Mouse (Mus musculus) urinary bladder, postnatal 10 days (tissue): ENCODE measurements around the gene Ly6g5c.
"Not testable (repeated sequence)": the region's sequence is repeated elsewhere in the genome, so short reads cannot be mapped to it uniquely, and the experiment has no call there.

Source experiments
- DNase-seq: peaks from one replicate; pipeline ENCODE4 v3.0.0; 2022; ENCODE audit warnings: low spot score

The Ly6g5c gene

DNA sequence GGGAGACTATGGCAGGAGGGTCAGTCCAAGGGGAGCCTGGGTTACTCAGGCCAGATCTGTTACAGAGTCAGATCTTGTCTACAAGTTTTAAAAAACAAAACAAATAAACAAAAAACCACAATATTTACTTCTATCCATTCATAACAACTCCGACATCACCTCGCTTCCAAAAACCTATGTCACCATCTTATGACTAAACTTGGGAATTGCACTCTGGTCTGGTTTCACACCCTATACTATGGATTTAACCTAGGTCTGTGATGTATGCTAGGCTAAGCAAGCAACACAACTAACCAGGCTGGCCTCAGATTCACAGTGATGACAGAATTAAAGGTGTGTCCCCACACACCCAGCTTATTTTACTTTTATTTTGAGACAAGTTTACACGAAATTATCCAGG lies 1.6 kb upstream of the Ly6g5c start:
- no peak for DNase-seq

DNA sequence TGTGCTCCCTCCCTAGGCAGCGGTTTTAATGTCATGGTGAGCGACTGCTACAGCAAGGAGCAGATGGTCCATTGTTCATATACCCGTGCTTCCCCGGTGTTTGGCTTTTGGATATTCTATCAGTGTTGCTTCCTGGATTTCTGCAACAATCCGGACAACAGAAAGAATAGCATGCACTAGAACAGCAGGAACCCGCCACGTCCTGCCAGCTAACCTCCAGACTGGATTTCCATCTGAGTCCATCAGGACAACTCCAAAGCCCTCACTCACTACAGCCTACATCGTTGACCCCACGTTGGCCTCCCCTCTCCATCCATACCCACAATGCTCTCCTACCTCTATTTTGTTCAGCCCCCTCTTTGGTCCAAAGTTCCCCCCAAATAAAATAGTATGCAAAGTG lies 3.7 kb downstream of the Ly6g5c start:
- DNase-seq = no peak

DNA sequence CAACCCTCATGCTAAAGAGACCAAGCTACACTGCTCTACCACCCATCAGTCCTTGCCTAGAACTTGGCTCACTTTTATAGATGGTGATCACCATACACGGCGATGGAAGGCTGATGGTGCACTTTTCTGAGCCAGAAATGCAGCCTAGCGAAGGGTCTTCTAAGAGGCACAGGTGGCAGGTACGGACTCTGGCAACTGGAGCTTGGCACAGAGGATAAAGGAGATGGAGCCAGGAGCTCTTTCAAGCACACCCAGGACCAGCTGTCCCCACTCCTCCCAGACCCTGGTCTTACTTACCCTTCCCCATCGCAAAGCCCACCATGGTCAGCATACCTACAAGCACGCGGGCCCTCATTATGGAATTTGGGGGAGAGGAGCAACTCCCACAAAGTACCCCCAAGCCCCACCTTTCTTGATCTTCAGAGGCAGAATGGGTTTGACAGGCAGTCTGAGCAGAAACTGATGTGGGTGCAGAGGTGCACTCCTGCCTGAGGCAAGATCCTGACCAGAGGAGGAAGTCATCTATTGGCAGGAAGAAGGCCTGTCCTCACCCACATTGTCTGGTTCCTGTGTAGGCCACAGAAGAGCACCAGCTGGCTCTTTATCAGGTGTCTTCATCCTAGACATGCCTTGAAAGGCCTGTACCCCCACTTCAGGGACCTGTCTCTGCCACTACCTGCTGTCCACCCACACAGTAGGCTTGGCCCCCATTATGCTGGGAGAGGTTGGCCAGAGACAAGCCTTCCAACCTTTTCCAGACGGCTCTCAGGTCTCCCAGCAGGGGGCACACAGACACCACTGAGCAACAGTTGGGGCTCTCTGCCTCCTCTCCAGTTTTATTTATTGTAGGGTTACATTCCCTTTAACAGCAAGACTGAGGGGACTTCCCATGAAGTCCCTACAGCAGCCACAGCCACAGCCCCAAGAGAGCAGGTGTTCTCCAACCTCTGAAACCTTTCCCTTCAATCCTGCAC lies 7.3 kb downstream of the Ly6g5c start, which contains the start of gene Ly6g5b:
TSS of gene Ly6g5b (minus strand) at position 383 of the 974 bp plus-strand sequence.
- no peak for DNase-seq

DNA sequence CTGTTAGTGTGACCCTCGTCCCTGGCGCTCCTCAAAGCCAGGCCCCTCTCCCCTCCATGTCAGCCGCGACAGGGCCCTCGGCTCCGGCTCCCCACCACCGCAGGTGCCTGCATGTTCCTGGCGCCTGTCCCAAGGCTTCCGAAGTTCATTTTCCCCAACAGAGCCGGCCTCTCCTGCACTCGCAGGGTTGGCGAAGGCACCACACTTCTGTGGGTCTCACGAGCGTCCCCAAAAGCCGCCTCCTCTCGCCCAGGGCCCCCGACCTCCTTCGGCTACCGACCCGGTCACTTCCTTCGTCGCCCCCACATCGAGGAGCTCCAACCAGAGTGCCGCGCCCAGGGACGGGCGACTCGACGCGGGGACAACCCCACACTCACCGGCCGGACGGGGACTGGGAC lies 12.7 kb downstream of the Ly6g5c start:
- DNase-seq = no peak

DNA sequence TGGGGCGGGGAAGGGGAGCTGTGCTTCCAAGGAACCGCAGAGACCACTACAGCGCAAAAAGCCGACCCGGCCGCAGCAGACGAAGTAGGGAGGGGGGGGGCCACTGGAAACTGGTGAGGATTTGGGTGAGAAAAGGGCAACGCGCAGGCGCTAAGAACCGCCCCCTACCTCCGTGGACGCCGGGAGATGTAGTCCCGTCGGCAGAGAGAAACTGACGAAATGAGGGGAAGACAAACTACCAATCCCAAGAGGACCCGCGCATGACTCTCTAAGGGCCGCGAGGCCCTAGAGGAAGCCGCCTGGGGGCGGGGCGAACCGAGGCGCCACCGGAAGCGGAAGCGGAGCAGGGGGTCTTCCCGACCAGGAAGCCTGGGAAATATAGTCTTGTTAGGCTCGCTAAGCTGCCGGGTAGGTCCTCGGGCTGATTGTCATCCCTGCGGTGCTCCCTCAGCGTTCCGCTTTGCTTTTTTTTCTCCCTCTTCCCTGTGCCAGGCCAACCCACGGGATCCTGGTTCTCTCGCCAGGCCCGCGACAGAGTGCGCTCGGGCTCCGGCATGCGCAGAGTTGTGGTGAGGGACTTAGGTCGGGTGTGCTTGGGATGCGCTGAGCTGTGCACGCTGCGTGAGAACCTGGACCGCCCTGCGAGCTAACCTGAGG lies 13.2 kb downstream of the Ly6g5c start, which contains the start of gene Gpank1:
TSS of gene Gpank1 (plus strand) at position 313 of the 657 bp plus-strand sequence.
- DNase-seq = peak; percentile 83

DNA sequence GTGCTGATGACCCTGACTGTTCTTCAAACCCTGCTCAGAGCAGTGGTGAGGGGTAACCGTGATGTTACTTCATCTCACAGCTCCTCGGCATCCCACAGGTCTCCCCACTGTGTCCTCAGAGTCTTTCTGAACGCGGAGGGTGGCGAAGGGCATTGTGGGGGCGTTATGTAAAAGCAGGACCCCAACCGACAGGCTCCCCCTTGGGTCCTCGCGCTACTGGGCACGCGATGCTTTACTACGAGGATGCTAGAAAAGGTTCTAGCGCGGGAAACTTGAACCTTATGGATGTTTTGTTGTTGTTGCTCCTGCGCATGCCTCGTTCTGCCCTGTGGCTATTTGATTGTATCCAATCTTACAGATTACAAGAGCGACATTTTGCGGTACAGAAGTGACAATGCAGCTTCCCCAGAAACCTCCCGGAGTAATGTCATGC lies 13.8 kb downstream of the Ly6g5c start, which contains the start of gene Csnk2b:
TSS of gene Csnk2b (minus strand) at position 183 of the 433 bp plus-strand sequence.
- no peak for DNase-seq

DNA sequence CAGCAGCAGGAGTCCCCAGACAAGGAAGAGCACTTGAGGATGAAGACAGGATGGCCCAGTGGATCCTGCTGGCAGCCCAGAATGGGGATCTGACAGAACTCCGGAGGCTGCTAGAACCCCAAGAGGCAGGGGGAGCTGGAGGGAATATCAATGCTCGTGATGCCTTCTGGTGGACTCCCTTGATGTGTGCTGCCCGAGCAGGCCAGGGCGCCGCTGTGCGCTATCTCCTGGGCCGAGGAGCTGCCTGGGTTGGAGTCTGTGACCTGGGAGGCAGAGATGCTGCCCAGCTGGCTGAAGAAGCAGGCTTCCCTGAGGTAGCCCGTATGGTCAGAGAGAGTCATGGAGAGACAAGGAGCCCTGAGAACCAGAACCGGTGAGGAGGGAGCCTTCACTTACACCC lies 15.2 kb downstream of the Ly6g5c start:
- DNase-seq = not testable (repeated sequence)

DNA sequence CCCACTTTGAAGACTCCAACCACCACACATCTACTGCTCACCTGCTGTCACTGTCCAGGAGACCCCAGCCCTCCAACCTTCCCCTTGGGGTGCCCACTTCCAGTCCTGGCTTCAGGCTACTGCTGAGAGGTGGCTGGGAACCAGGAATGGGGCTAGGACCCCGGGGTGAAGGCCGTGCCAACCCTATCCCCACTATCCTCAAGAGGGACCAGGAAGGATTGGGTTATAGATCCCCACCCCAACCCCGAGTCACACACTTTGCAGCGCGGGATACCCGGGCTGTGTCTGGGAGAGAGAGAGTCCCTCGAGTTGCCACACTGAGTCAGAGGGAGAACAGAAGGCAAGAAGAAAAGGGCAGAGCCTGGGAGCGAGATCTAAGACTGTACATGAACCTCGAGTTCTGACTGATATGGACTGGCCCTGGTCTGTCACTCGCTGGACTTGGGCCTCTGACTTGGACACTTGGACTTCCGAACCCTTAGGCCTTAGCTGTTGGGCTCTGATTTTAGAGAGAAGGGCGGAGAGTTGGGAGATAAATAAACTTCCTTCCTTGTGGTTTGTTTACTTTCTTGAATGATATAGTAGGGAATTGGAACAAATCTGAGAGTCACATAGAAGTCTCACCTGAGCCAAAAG lies 16.3 kb downstream of the Ly6g5c start:
- DNase-seq = not testable (repeated sequence)

DNA sequence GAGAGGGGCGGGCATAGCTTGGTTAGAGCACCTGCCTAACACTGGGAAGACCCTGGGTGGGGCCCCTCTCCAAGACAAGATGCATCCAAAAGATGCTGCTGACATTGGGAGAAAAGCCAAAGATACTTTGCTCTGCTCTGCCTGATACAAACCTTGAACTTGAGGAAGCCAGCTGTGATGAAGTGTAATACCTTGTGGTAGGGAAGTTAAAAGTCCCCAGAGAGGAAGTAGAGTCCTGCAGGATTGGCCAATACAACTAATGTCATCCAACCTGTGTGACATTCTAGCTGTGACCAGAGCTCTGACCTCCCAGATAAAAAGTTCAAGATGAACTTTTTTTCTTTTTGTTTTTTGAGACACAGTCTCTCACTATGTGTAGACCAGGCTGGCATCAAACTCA lies 17.0 kb downstream of the Ly6g5c start:
- no peak for DNase-seq

DNA sequence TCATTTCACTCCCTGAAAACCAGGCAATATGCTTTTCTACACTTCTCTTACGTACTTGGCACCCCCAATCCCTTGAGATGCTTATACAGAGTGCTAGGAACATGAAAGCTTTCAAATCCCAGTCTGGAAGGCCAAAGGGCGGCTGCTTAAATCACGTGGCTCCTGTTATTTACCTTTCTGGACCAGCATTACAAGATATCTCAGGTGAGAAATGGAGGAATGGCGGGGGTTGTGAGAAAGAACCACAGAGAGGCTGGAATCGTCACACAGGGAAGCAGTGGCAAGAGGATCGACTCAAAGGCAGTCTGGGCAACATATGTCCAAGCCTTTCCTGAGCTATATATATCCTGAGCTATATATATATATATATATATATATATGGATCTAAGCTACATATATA lies 17.5 kb downstream of the Ly6g5c start:
- no peak for DNase-seq

DNA sequence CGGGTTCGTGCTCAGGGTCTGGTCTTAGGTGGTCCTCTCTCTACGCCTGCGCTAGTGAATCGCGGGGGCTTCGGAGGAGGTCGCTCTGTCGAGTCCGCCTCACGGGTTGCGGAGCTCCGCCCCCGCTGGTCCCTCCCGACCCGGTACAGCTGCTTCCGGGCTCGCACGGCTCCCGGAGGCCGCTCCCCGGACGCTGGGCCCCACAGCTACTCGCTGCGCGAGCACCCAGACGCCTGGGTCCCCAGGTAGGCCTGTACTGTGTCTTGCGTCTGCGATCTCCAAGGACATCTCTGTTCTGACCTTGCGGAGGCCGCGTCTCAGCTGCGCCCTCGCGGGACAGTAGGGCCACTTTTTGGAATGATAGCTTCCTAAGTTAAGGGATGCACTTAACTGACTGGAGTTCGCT lies 18.1 kb downstream of the Ly6g5c start, which contains the start of gene D17H6S53E:
TSS of gene D17H6S53E (plus strand) at position 168 of the 406 bp plus-strand sequence.
- DNase-seq = no peak

DNA sequence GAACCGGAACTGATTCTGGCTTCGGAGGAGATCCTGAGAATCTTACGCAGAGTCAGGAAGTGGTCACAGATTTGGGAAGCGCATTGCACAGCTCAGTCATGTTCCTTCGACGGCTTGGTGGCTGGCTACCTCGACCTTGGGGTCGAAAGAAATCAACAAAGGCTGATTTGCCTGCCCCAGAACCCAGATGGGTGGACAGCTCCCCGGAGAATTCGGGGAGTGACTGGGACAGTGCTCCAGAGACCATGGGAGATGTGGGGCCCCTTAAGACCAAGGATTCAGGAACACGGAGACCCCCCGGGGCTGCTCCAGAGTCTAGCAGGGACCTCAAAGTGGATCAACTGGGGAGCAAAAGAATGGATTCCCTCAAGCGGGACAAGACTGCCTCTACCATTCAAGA lies 18.9 kb downstream of the Ly6g5c start:
- no peak for DNase-seq

DNA sequence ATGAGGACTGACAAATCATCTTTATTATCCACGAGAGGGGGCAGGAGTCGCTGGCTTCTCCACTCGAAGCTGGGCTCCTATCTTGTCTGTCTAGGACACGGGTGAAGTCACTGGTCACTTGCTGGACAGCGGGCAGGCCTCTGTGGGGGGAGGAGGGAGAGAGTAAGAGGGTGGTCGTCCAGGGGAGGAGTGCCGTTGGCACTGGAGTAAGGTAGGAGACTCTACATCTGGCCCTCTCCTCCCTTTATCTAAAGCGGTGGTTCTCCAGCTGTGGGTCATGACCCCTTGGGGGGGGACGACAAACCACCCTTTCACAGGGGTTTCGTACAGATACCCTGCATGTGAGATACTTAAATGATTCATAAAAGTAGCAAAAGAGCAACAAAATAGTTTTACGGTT lies 20.9 kb downstream of the Ly6g5c start:
- DNase-seq = no peak

DNA sequence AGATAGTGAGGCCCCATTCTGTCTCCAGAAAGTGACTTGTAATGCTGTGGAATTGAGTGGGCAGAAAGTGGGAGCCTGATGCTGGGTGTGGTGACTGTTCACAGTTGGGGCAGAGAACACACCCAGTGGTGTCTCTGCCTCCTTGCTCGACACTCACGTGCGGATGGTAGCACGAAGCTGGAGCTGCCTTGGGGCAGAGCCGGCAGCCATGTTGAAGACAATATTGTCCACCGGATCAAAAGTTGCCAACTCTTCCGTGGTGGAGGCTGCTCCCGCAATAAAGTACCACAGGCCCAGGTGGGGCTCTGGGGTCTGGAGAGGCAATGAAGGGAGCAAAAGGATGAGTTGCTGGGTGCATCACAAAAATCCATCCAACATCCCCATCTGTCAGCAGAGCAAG lies 23.0 kb downstream of the Ly6g5c start:
- DNase-seq = no peak

DNA sequence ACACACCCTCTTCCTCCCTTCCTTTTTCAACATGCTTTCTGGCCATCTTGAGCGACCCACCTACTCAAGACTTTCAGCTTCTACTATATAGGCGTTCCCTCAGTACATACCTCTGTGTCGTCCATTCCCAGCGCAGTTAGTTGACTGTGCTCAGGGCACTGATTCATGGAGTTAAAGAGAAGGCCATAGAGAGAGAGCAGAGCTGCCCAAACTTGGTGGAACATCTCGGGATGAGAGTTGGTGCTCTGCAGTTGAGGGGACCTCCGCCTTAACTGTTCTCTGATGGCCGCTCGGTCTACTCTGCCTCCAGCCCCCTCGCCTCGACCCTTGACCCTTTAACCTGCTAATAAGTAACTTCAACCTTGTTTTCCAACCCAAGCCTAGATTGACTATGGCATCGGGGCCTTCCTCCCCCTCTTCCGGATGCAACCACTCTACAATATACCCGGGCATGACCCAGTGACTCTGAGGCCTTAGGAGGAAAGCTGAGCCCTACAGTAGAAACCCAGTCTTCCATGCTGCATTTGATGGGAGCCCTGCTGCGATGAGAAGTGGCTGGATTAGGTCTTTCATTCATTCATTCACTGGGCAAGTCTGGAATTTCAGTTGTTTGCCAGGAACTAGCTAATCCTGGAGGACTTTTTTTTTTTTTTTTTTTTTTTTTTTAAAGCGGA lies 23.6 kb downstream of the Ly6g5c start, which contains the start of gene Apom:
TSS of gene Apom (minus strand) at position 551 of the 674 bp plus-strand sequence.
- no peak for DNase-seq

DNA sequence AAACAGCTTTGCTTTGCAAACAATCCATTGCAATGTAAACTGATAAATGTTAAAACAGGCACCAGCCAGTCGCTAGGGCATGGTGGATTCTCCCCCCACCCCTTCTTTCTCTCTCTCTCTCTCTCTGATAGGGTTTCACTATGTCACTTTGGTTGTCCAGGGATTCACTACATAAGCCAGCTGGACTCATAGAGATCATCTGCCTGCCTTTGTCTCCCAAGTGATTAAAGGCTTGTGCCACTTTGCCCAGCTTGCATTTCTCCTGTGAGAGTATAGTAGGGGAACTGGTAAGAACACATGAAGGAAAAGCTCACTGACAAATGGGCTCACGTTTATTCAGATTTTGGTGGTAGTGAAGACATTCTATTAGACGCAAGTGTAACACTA lies 24.1 kb downstream of the Ly6g5c start:
- no peak for DNase-seq

DNA sequence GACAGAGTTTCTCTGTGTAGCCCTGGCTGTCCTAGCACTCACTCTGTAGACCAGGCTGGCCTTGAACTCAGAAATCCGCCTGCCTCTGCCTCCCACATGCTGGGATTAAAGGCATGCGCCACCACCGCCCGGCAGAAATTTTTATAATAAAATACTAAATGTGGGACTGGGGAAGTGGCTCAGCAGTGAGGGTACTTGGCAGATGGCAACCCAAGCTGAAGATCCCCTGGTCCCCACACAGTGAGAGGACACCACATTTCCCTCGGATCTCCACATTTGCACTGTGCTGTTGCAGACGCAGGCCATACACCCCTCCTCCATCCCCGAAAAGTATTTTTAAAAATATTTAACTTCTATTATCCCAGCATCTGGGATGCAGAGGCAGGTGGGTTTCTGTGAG lies 25.4 kb downstream of the Ly6g5c start:
- no peak for DNase-seq

DNA sequence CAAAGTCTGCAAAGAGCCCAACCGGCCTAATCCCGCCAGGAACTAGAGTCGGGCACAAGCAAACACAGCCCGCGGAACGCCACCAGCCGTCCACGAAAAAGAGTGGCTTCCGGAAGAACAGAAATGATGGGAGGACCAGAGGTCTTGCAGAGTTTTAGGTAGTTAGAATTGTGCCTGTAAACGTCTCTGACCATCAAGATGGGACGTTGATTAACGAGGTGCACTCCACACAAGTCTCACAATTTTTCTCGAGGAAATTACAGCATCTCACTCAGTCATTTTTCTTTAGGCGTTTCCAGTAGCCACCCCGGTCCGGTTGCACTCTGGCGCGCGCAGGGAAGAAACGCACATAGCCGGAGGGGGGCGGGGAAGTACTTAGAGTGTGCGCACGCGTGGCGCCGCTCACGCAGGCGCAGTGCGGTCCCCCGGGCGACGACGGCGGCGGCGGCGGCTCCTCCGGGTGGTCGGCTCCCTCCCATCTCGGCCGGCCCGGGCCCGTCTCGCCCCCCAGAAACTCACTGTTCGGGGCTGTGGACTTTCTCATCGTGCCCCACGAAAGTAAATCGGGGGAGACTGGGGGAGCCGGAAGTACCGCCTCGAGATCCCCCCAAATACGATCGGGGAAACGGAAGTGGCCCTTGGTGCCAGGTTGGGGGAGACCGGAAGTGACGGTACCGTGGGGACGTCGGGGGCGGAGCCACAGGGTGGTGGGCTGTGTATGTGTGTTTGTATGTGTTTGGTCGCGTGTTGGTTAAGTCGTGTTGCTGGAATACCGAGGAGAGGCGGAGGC lies 26.9 kb downstream of the Ly6g5c start, which contains the start of gene Bag6:
TSS of gene Bag6 (plus strand) at position 378 of the 790 bp plus-strand sequence.
- DNase-seq = peak; percentile 68

DNA sequence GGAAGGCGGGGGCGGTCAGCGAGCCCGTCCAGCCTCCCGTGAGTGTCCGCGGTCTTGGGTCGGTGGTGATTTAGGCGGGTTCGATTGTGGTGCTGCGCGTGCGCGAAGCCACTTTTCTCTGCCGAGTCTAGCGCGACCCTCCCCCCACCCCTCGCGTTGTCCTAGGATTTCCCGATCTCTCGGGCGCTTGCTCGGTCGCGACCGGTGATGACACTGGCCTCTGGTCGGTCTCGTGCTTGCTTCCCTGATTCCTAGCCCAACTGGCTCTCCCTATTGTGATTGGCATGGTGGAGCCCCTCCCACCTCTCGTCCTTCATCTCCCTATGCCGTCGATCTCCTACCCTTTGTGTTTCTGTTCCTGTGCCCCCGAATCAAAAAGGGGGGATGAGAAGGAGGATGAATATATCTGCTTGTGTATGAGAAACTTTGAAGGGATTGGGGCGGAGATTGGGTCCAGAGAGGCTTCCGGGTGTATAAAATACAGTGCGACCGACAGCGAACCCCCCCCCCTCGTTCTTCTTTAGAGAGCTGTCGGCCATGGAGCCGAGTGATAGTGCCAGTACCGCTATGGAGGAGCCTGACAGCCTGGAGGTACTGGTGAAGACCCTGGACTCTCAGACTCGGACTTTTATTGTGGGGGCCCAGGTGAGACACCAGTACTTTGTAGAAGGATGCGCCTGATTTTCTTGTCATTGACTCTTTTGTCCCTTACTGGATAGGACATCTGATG lies 27.7 kb downstream of the Ly6g5c start:
- DNase-seq = no peak

DNA sequence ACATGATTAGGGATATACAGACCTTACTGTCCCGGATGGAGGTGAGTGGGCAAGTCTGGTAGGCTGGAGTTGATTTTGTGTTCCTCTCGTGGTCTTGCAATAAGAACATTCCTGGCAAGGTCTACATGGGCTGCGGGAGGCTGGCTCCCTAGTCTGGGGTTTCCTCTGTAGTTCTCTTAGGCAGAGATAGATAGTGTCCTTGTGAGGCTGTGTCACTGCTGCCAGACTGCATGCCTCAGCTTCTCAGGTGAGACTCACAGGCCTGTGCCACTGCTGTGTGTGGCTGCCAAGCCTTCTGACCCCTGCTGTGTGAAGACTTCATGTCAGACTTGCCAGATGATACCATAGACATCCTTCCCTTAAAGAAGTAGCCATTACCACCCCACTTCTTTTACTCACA lies 31.2 kb downstream of the Ly6g5c start:
- no peak for DNase-seq
